Mouse (Mus musculus): ENCODE results near the gene Plekhg3.

The Plekhg3 gene

GRCm38 (mm10) chr12:76583454-76583853, 52.8 kb downstream of the Plekhg3 start:
- DNase-seq (ENCODE audit: low spot score in 2 of 2): no peak

DNA sequence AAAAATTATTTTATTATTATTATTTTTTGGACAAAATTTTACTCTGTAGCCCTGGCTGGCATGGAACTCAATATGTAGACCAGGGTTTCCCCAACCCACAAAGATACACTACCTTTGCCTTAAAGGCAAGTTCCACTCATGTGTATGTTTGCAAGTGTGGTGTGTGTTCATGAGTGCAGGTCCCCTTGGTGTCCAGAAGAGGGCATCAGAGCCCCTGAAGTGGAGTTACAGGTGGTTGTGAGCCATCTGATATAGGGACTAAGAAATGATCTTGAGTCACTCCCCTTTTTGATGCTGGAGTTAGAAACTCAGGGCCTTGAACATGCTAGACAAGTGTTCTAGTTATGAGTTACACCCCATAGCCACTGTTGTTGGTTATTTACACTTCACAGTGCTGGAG, 54.3 kb downstream of the Plekhg3 start:
- no peak for DNase-seq (ENCODE audit: low spot score in 2 of 2)

GRCm38 (mm10) chr12:76587357-76587756, 56.7 kb downstream of the Plekhg3 start:
- DNase-seq (ENCODE audit: low spot score in 2 of 2): no peak

DNA sequence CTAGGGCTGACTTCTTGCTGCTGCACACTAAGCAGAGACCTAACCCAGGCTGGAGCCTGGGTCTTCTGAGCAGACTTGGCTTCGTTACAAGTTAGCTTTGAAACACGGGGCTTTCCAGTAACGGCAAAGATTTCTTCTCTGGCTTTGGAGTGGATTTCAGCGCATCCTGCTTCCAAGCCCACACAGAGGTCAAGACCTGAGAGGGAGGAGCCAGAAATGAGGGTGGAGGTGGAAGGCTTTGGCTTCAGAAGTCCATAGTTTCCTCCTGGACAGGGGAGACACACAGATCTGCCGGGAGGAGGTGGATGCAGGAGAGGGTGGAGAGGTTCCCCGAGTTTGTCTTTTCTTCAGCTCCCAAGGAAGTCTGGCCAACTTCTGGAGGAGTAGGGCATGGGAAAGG, 58.8 kb downstream of the Plekhg3 start:
- no peak for DNase-seq (ENCODE audit: low spot score in 2 of 2)

GRCm38 (mm10) chr12:76591037-76591436, 60.3 kb downstream of the Plekhg3 start:
- no peak for DNase-seq (ENCODE audit: low spot score in 2 of 2)

DNA sequence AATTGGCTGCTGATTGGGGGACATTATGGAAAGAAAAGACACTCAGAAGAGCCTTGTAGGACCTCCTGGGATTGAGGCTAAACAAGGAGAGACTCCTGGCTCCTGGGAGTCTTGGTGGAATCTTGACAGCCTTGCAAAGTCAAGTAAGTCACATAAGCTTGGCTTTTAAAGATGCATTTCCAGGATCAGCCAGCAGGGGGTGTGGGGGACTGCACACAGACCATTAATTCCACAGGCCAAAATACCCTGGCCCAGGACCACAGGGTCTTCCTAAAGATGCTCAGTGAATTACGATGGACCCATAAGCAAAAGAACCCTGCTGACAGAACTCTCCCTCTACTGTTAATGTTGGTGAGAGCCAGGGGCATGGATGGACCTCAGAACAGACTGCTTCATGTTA, 61.5 kb downstream of the Plekhg3 start:
- no peak for DNase-seq (ENCODE audit: low spot score in 2 of 2)

GRCm38 (mm10) chr12:76593254-76593653, 62.6 kb downstream of the Plekhg3 start:
- DNase-seq (ENCODE audit: low spot score in 2 of 2): no peak

DNA sequence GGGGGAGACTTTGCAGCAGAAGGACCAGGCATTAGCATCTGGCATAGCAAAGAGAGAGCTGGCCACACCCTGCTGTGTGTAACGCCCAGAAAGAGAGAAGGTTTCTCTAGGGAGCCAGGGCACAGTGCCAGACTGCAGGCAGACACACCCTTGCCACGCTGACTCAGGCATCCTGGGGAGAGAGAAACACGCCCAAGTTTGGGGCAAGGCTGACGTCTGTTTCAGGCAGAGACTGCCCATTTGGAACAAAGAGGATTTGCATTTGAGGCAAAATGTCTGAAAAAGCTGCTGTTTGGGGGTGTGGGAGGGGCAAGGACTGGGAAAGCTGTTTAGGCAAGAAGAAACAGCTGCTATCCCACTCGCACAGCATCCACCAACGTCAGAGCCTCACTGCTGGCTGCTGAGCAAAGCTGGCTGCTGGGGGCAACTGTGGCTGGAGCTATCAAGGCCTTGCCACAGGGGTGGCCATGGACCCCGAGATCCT, 63.2 kb downstream of the Plekhg3 start:
- peak; percentile 73 to 84 for DNase-seq (ENCODE audit: low spot score in 2 of 2)

GRCm38 (mm10) chr12:76594556-76594955, 63.9 kb downstream of the Plekhg3 start:
- DNase-seq (ENCODE audit: low spot score in 2 of 2): no peak

DNA sequence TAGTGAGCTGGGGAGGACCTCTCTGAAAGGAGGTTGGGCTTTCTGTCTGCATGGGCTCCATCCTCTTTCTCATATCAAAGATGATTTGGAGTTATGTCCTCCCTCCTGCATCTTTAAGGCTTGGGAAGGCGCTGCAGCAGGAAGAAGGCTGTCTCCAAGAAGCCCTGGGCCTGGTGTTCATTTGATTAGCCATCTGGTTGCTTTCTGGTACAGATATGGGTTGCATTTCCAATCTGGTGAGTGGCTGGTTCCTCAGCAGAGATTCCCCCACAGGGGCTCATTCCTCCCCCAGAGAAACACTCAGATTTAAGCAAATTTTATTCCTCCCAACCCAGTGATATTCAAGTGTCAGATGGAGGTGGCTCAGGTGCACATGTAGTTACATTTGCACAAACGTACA, 65.1 kb downstream of the Plekhg3 start:
- peak in 1 of 2 experiments; percentile 58 for DNase-seq (ENCODE audit: low spot score in 2 of 2)

DNA sequence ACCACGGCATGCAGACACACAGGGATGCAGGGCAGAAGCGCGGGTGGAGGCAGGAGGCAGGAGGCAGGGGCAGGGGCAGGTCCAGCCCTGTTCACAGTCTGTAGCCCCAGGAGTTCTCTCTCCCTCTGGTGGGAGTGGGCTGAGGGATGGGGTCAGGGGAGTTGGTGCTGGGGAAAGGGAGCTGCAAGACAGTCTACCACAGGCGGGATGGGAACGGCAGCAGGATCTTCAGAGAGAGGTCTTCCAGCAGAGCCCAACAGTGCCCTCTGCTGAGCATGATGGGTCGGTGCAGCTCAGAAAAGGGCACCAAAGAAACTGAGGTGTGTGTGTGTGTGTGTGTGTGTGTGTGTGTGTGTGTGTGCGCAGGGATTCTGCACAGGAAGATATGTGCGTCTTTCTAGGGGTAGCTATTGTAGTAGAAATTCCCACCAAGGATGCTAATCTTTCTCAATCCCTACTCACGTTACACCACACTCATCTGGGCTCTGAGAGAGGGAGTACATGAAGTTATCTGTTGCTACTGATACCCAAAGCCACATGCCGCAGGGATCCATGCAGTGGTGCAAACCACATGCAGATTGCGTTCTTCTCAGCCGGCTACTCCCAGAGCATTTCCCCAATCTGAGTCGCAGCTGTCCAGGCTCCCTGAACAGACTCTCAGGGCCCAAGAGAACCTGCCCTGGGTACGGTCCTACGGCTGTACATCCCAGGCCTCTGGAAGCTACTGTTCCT, 65.8 kb downstream of the Plekhg3 start:
- DNase-seq (ENCODE audit: low spot score in 2 of 2): peak in 1 of 2 experiments; percentile 81

GRCm38 (mm10) chr12:76597577-76598100, 66.9 kb downstream of the Plekhg3 start:
- DNase-seq (ENCODE audit: low spot score in 2 of 2): no peak

GRCm38 (mm10) chr12:76598196-76598928, 67.7 kb downstream of the Plekhg3 start:
- DNase-seq (ENCODE audit: low spot score in 2 of 2): no peak

GRCm38 (mm10) chr12:76603779-76604178, 73.1 kb downstream of the Plekhg3 start:
- DNase-seq (ENCODE audit: low spot score in 2 of 2): no peak

DNA sequence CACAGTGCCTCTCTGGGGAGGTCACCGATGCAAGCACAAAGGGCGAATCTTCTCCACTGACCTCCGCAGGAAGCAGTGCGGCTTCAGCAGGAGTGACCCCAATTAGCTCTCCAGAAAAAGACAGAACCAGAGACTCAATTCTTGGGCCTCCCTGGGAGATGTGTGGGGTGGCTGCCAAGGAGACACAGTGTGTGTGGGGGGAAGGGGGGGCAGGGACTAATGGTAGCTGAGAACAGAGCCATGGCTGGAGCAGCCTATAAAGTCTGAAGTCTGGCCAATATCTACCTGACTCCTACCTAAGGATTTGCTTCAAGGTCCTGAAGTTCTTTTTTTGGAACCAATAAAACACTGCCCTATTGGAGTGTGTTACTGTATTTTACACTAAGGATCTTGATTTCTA, 73.9 kb downstream of the Plekhg3 start:
- no peak for DNase-seq (ENCODE audit: low spot score in 2 of 2)

GRCm38 (mm10) chr12:76605837-76606236, 75.1 kb downstream of the Plekhg3 start:
- no peak for DNase-seq (ENCODE audit: low spot score in 2 of 2)

DNA sequence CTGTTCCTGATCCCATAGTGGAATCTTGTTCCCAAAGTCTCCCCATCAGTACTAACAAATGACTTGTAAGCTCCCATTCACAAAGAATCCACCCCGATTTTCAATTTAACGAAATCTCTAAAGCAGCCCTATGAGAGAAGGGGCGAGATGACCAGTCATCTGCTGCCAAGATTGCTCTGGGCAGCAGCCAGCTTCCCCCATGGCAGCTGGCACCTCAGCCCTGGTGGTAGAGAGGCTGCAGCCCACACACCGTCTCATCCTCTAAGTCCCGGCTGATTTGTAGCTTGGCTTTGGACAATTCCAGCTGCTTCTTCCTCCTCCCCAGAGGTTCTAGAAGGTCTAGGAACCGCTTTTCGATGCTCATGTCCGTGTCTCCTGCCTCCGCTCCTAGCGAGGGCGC, 77.5 kb downstream of the Plekhg3 start:
- DNase-seq (ENCODE audit: low spot score in 2 of 2): no peak

GRCm38 (mm10) chr12:76608997-76609565, 78.4 kb downstream of the Plekhg3 start:
- no peak for DNase-seq (ENCODE audit: low spot score in 2 of 2)

GRCm38 (mm10) chr12:76612621-76613020, 81.9 kb downstream of the Plekhg3 start:
- no peak for DNase-seq (ENCODE audit: low spot score in 2 of 2)

- no peak for DNase-seq (ENCODE audit: low spot score in 2 of 2)
Observed at GRCm38 (mm10) chr12:76614868-76615579, 84.3 kb downstream of the Plekhg3 start.

DNA sequence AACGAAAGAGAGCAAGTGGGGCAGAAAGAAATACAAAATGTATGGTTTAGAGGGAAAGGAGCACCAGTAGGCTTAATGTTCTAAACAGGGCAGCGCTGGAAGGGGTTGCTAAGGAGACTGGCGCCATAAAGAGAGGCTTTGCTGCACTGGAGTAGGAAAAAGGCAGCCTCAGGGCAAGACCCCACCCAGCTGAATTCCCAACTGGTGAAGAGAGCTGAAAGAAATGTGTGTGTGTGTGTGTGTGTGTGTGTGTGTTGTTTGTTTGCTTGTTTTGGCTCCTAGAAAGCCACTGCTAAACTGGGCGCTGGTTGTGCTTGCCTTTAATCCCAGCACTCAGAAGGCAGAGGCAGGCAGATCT, 84.9 kb downstream of the Plekhg3 start:
- DNase-seq (ENCODE audit: low spot score in 2 of 2): no peak

- no peak for DNase-seq (ENCODE audit: low spot score in 2 of 2)
Observed at GRCm38 (mm10) chr12:76618175-76618574, 87.5 kb downstream of the Plekhg3 start.

All from left cerebral cortex, adult 9 months (tissue).